Mouse (Mus musculus): Measurements from ENCODE around the gene Sacm1l. TPM values are rescaled to one million over a fixed set of nuclear protein-coding genes. Genes with fewer than 3 reads are reported as not detected.

Sacm1l gene
- total and polyA plus RNA-seq, 2 experiments = 7.7 to 74.3 TPM

DNA sequence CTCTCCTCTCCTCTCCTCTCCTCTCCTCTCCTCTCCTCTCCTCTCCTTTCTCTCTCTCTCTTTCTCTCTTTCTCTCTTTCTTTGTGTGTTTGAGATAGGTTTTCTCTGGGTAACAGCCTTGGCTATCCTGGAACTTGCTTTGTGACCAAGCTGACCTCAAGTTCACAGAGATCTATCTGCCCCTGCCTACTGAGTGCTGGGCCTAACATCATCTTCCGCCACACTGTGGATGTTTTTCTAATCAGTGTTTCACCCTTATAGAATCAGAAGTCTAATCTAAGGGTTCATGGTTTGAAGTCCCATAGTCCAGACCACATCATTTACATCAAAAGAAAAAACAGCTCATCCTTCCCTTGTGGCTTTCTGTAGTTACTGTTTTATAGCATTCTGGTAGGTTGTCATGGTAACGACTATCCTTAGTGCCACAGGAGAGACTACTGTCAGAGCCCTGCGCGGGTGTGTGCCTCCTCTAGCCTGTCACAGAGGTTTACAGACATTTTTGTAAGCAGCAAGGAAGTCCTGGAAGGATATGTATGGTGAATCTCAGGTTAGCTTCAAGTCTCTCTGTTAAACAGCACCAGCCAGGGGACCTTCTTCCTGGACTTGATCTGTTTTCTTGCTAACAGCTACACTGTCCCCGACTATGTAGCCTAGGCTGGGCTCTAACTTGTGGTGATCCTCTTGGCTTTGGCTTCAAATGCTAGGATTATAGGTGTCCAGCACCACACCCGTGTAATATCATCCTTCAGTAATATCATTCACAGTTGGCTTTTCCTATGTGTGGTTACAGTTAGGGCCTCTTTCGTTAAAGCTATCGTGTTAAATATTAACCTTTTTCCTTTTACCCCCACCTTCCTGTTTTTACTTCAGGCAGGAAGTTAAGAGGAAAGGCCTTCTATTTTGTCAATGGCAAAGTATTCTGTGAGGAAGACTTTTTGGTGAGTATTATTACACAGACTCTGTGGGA, 19.6 kb upstream of the Sacm1l start:
- H3K9ac ChIP-seq (ENCODE audit: low read depth, low read length) = no peak overlapping the region
- no peak overlapping the region for H3K4me3 ChIP-seq (ENCODE audit: insufficient read depth, low read depth, low read length)
- peaks cover 19% of the 10 kb centered on the region for H3K36me3 ChIP-seq (ENCODE audit: control insufficient read depth, insufficient read depth, low read length)
- no peak overlapping the region for H3K27ac ChIP-seq (replicated peaks; ENCODE audit: insufficient read depth, low read depth, low read length)
- H3K4me1 ChIP-seq (ENCODE audit: control insufficient read depth, insufficient read depth, low read length) = peaks cover 19% of the 10 kb centered on the region
- WGBS = 31% methylated on average over 8 of the region's 8 CpGs
- no peaks in the 10 kb centered on the region for H3K27me3 ChIP-seq (ENCODE audit: control insufficient read depth, insufficient read depth, low read length)
- no peak for DNase-seq (ENCODE audit: extremely low read depth, low read depth, low spot score)
- no peaks in the 10 kb centered on the region for H3K79me2 ChIP-seq (ENCODE audit: control insufficient read depth, insufficient read depth, low read length)
- TF ChIP-seq POLR2A (IDR thresholded peaks at IDR 0.05; ENCODE audit: extremely low read depth, insufficient read depth, low read length) (no peak), CTCF (IDR thresholded peaks at IDR 0.05; ENCODE audit: low read depth, low read length) (no peak)

DNA sequence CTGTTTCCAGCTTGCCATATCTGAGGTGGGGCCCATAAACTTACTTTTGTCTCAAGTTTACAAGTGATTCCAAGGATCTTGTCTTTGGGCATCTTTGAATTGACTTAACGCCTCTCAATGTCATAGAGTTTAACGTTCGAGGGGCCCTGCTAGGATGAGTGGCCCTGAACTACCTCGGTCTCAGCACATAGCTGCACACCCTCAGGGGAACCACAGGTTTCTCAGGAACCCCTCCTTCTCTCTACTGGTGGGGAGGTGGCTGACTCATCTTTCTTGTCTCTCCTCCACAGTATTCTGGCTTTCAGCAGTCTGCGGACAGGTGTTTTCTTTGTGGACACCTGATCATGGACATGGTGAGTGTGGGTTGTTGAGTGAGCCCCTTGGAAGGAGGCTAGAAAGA, 18.6 kb upstream of the Sacm1l start:
- H3K79me2 ChIP-seq (ENCODE audit: control insufficient read depth, insufficient read depth, low read length) = no peaks in the 10 kb centered on the region
- WGBS = 84% methylated on average over 5 of the region's 5 CpGs
- no peak for DNase-seq (ENCODE audit: extremely low read depth, low read depth, low spot score)
- H3K4me1 ChIP-seq (ENCODE audit: control insufficient read depth, insufficient read depth, low read length) = peaks cover 14% of the 10 kb centered on the region
- H3K4me3 ChIP-seq (ENCODE audit: insufficient read depth, low read depth, low read length) = no peak overlapping the region
- peaks cover 19% of the 10 kb centered on the region for H3K36me3 ChIP-seq (ENCODE audit: control insufficient read depth, insufficient read depth, low read length)
- no peak overlapping the region for H3K27ac ChIP-seq (replicated peaks; ENCODE audit: insufficient read depth, low read depth, low read length)
- H3K27me3 ChIP-seq (ENCODE audit: control insufficient read depth, insufficient read depth, low read length) = no peaks in the 10 kb centered on the region
- TF ChIP-seq POLR2A (IDR thresholded peaks at IDR 0.05; ENCODE audit: extremely low read depth, insufficient read depth, low read length) (no peak), CTCF (IDR thresholded peaks at IDR 0.05; ENCODE audit: low read depth, low read length) (no peak)
- no peak overlapping the region for H3K9ac ChIP-seq (ENCODE audit: low read depth, low read length)

DNA sequence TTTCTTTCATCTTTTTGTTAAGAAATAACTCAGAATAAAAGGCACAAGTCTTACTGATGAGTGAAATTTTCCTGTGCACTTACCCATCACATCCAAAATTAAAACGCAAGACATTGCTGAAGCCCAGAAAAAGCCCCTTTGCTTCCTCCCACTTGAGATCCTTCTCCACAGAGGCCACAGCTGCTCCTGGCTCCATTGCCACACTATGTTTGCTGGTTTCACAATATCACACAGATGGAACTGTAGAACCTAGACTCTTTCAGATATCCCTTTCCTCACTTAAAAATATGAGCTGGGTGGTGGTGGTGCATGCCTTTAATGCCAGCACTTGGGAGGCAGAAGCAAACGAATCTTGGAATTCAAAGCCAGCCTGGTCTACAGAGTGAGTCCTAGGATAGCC, 17.1 kb upstream of the Sacm1l start:
- Histone ChIP-seq H3K79me2 (ENCODE audit: control insufficient read depth, insufficient read depth, low read length) (no peaks in the 10 kb centered on the region), H3K4me3 (ENCODE audit: insufficient read depth, low read depth, low read length) (no peak overlapping the region), H3K27ac (replicated peaks; ENCODE audit: insufficient read depth, low read depth, low read length) (no peak overlapping the region), H3K4me1 (ENCODE audit: control insufficient read depth, insufficient read depth, low read length) (peaks cover 16% of the 10 kb centered on the region), H3K9ac (ENCODE audit: low read depth, low read length) (no peak overlapping the region), H3K36me3 (ENCODE audit: control insufficient read depth, insufficient read depth, low read length) (peaks cover 32% of the 10 kb centered on the region), H3K27me3 (ENCODE audit: control insufficient read depth, insufficient read depth, low read length) (no peaks in the 10 kb centered on the region)
- peak; percentile 38 for DNase-seq (ENCODE audit: extremely low read depth, low read depth, low spot score)
- WGBS = 36% methylated on average over 2 of the region's 2 CpGs
- TF ChIP-seq POLR2A (IDR thresholded peaks at IDR 0.05; ENCODE audit: extremely low read depth, insufficient read depth, low read length) = no peak
- no peak for TF ChIP-seq CTCF (IDR thresholded peaks at IDR 0.05; ENCODE audit: low read depth, low read length)

DNA sequence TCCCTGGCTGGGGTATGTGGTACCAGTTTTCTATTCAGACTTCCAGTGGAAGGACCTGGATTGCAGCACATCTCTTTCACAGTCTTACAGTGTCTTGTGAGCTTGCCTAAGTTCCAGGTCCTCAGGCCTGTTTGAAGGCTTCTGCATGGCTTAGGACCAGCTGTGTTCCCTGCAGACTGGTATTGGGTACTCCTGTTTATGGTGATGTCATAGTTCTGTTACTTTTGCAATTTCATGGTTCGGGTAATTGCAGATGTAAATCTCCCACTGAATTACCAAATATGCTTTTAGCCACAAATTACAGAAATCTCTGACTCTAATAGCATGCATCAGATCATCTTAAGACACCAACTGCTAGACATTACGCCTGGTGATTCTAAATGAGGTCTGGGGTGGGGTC, 14.5 kb upstream of the Sacm1l start:
- Histone ChIP-seq H3K9ac (ENCODE audit: low read depth, low read length) (no peak overlapping the region), H3K4me3 (ENCODE audit: insufficient read depth, low read depth, low read length) (no peak overlapping the region), H3K4me1 (ENCODE audit: control insufficient read depth, insufficient read depth, low read length) (peaks cover 11% of the 10 kb centered on the region), H3K27ac (replicated peaks; ENCODE audit: insufficient read depth, low read depth, low read length) (no peak overlapping the region), H3K79me2 (ENCODE audit: control insufficient read depth, insufficient read depth, low read length) (no peaks in the 10 kb centered on the region), H3K27me3 (ENCODE audit: control insufficient read depth, insufficient read depth, low read length) (no peaks in the 10 kb centered on the region), H3K36me3 (ENCODE audit: control insufficient read depth, insufficient read depth, low read length) (peaks cover 48% of the 10 kb centered on the region)
- WGBS = 90% methylated on average over 2 of the region's 2 CpGs
- DNase-seq (ENCODE audit: extremely low read depth, low read depth, low spot score) = no peak
- TF ChIP-seq CTCF (IDR thresholded peaks at IDR 0.05; ENCODE audit: low read depth, low read length) (no peak), POLR2A (IDR thresholded peaks at IDR 0.05; ENCODE audit: extremely low read depth, insufficient read depth, low read length) (no peak)

DNA sequence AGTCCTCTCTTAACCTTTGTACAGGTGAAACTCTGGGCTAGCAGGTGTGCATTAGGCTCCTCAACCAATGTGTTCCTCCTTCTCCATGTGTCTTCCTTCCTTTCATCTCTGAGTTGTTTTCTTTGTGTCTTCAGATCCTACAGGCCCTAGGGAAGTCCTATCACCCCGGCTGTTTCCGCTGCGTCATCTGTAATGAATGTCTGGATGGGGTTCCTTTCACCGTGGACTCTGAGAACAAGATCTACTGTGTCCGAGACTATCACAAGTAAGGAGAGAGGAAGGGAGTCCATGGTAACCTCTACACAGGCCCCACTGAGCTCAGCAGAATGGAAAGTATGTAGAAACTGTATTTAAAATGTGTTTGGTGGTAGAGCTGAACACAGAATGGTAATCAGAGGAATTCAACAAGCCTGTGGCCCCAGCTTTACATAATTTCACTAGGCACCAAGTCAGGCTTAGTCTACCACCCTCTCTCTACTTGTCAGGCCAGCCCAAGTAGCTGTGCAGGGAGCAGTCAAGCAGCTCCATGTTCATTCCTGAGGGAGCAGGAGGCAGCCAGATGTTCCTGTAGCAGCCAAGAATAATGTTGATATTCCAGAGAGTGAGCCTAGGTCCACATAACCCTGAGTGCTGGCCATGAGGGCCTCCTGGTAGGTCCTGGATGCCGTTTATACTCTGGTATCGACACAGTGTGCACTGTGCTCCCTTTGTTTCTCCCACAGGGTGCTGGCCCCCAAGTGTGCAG, 12.7 kb upstream of the Sacm1l start:
- peaks cover 47% of the 10 kb centered on the region for H3K36me3 ChIP-seq (ENCODE audit: control insufficient read depth, insufficient read depth, low read length)

More for the DNA sequence above, 12.7 kb upstream of the Sacm1l start:
- no peaks in the 10 kb centered on the region for H3K27me3 ChIP-seq (ENCODE audit: control insufficient read depth, insufficient read depth, low read length)
- H3K4me1 ChIP-seq (ENCODE audit: control insufficient read depth, insufficient read depth, low read length) = peaks cover 8% of the 10 kb centered on the region
- TF ChIP-seq CTCF (IDR thresholded peaks at IDR 0.05; ENCODE audit: low read depth, low read length) (no peak), POLR2A (IDR thresholded peaks at IDR 0.05; ENCODE audit: extremely low read depth, insufficient read depth, low read length) (no peak)
- H3K9ac ChIP-seq (ENCODE audit: low read depth, low read length) = no peak overlapping the region
- 81% methylated on average over 7 of the region's 7 CpGs for WGBS
- no peak overlapping the region for H3K4me3 ChIP-seq (ENCODE audit: insufficient read depth, low read depth, low read length)
- H3K79me2 ChIP-seq (ENCODE audit: control insufficient read depth, insufficient read depth, low read length) = no peaks in the 10 kb centered on the region
- DNase-seq (ENCODE audit: extremely low read depth, low read depth, low spot score) = no peak
- H3K27ac ChIP-seq (replicated peaks; ENCODE audit: insufficient read depth, low read depth, low read length) = peak overlapping the region; percentile 41

Data from liver, adult 2 months (tissue).